Mouse (Mus musculus) liver, postnatal 0 days (tissue): Measurements from ENCODE around the gene Gm49369. TPM values are rescaled to one million over a fixed set of nuclear protein-coding genes. Genes with fewer than 3 reads are reported as not detected.
"Not testable (repeated sequence)": the region's sequence is repeated elsewhere in the genome, so short reads cannot be mapped to it uniquely, and the experiment has no call there.

Source experiments
- ATAC-seq: fragments of 200-750 bp; cut with Nextera tagmentation; 2 replicates; pipeline ENCODE4 v1.8.0; 2017; ENCODE audit warnings: mild to moderate bottlenecking, moderate library complexity
- DNase-seq: peaks from one replicate; pipeline ENCODE4 v3.0.0-alpha.2; 2016
- H3K27ac ChIP-seq: fragments of 300-500 bp; sonication (generic); 2 replicates; pipeline ENCODE4 v1.5.1; 2014; ENCODE audit warnings: antibody characterized with exemption, moderate library complexity, mild to moderate bottlenecking, low read depth
- H3K27me3 ChIP-seq: fragments of 300-500 bp; sonication (generic); 2 replicates; pipeline ENCODE4 v1.6.1; 2014; ENCODE audit warnings: low read length, control low read depth, mixed read lengths; ENCODE audit not compliant: insufficient read depth
- H3K36me3 ChIP-seq: fragments of 300-500 bp; sonication (generic); replicated peaks from 2 replicates; pipeline ENCODE4 v1.6.1; 2014; ENCODE audit warnings: mild to moderate bottlenecking, control low read depth, low read length, moderate library complexity, mixed read lengths; ENCODE audit not compliant: insufficient read depth
- H3K4me1 ChIP-seq: fragments of 300-500 bp; sonication (generic); 2 replicates; pipeline ENCODE4 v1.6.1; 2014; ENCODE audit warnings: antibody characterized with exemption, mild to moderate bottlenecking, control low read depth; ENCODE audit not compliant: insufficient read depth
- H3K4me2 ChIP-seq: fragments of 300-500 bp; sonication (generic); 2 replicates; pipeline ENCODE4 v1.6.1; 2014; ENCODE audit warnings: low read depth, mild to moderate bottlenecking, low read length, moderate library complexity, mixed read lengths
- H3K4me3 ChIP-seq: fragments of 300-500 bp; sonication (generic); 2 replicates; pipeline ENCODE4 v1.5.1; 2014; ENCODE audit warnings: low read depth, low read length
- H3K9ac ChIP-seq: fragments of 300-500 bp; sonication (generic); replicated peaks from 2 replicates; pipeline ENCODE4 v1.6.1; 2014; ENCODE audit warnings: mild to moderate bottlenecking, moderate library complexity
- H3K9me3 ChIP-seq: fragments of 300-500 bp; sonication (generic); 2 replicates; pipeline ENCODE4 v1.6.1; 2016; ENCODE audit warnings: mild to moderate bottlenecking, control low read depth, low read length, mixed read lengths
- CTCF ChIP-seq: sonication (generic); IDR thresholded peaks from 2 replicates; pipeline ENCODE4 v1.5.1; 2016; ENCODE audit warnings: antibody characterized with exemption, low read depth
- EP300 ChIP-seq: IDR thresholded peaks from 2 replicates; pipeline ENCODE4 v1.6.1; 2016; ENCODE audit warnings: antibody characterized with exemption, low read depth, mild to moderate bottlenecking
- WGBS: fragments of 180-500 bp; shearing (Covaris S2); extraction: QIAGEN DNeasy Blood & Tissue Kit; methylation state at CpG from one replicate; pipeline ENCODE4 v1.1.7; 2014; ENCODE audit not compliant: insufficient replicate concordance; 5-methylcytosine and 5-hydroxymethylcytosine counted together
- polyA plus RNA-seq: library from polyadenylated mRNA; unstranded; fragments of >200 nt; fragmentation: Nextera tagmentation; extraction: Ambion mirVana; gene quantifications from 2 replicates; pipeline ENCODE4 v1.2.1, GENCODE M21; 2015

The Gm49369 gene
- polyA plus RNA-seq, 1 experiment from 2014 or later: not detected

DNA sequence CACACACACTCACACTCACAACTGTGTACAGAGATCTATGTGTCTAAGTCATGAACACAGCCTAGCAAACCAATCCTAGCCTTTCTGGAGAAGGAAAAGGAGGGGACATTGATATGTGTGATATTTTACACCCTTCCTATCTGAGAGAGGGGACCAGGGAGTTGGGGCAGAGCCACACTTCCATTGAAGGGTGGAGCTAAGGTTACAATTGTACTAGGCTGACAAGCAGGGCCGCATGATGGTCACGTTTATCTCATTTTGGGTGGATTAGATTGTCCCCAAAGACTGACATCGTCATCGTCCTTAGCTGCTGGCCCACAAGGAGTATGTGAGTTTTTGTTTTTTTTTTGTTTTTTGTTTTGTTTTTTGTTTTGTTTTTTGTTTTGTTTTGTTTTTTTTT is 51.2 kb downstream of the Gm49369 start:
- DNase-seq (no peak), ATAC-seq (no peak)
- H3K36me3 ChIP-seq: no peaks in the 10 kb centered on the region
- TF ChIP-seq EP300 (no peak), CTCF (no peak)
- H3K27ac ChIP-seq: no peak overlapping the region
- 39% methylated on average over 4 of the region's 4 CpGs for WGBS
- H3K27me3 ChIP-seq: no peaks in the 10 kb centered on the region
- H3K4me1 ChIP-seq: peaks cover 7% of the 10 kb centered on the region
- H3K4me3 ChIP-seq: no peak overlapping the region
- H3K9ac ChIP-seq: no peak overlapping the region
- no peak overlapping the region for H3K4me2 ChIP-seq
- no peaks in the 10 kb centered on the region for H3K9me3 ChIP-seq

DNA sequence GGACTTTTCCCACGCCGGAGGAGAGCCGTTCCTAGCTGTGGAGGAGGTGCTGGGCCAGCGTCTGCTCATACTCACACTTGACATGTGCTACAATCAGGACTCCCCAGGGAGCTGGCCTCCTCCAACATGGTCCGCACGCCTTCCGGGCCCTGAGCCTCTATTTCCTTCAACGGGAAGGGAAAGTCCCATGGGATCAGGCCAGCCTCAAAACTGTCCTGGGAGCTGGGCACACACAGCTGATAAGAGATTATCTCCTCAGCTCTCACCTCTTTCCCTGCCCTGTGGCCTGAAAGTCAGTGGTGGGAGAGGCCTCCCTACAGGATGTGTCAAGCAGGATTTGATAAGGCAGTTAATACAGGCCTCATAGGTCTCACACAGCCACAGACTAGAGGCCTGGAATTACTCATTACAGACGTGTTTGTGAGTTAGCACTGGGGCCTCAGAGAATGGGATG is 52.2 kb downstream of the Gm49369 start:
- TF ChIP-seq CTCF: no peak
- peak; percentile 37; the same call in 1 of the 2 replicates for TF ChIP-seq EP300
- H3K4me1 ChIP-seq: peaks cover 7% of the 10 kb centered on the region
- H3K9me3 ChIP-seq: no peaks in the 10 kb centered on the region
- no peak overlapping the region for H3K4me2 ChIP-seq
- no peak overlapping the region for H3K27ac ChIP-seq
- H3K9ac ChIP-seq: no peak overlapping the region
- DNase-seq (no peak), ATAC-seq (peak; percentile 52)
- H3K27me3 ChIP-seq: no peaks in the 10 kb centered on the region
- no peak overlapping the region for H3K4me3 ChIP-seq
- H3K36me3 ChIP-seq: no peaks in the 10 kb centered on the region
- WGBS: 64% methylated on average over 9 of the region's 9 CpGs

DNA sequence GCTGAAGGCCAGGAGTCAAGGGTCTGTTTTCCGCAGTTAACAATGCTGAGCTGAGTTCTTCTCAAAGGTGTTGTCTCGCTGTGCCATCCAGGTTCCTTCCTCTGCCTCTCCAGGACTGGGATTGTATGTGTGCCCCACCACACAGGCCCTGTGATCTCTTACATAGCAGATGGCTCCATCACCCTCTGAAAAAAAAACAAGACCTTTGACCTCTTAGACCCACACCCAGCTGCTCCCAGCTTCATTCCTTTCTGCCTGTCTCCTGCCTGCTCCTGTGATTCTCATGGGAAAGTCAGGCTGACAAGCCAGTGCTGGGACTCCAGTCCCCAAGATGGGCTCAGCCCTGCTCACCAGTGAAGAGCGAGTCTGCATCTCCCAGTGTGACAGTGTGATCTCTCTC is 54.0 kb downstream of the Gm49369 start:
- Histone ChIP-seq H3K36me3 (no peaks in the 10 kb centered on the region), H3K9me3 (no peaks in the 10 kb centered on the region), H3K4me2 (no peak overlapping the region), H3K27ac (no peak overlapping the region), H3K4me1 (peaks cover 7% of the 10 kb centered on the region), H3K9ac (no peak overlapping the region), H3K27me3 (no peaks in the 10 kb centered on the region), H3K4me3 (no peak overlapping the region)
- DNase-seq (no peak), ATAC-seq (no peak)
- WGBS: 64% methylated on average over 3 of the region's 3 CpGs
- no peak for TF ChIP-seq EP300
- no peak for TF ChIP-seq CTCF

DNA sequence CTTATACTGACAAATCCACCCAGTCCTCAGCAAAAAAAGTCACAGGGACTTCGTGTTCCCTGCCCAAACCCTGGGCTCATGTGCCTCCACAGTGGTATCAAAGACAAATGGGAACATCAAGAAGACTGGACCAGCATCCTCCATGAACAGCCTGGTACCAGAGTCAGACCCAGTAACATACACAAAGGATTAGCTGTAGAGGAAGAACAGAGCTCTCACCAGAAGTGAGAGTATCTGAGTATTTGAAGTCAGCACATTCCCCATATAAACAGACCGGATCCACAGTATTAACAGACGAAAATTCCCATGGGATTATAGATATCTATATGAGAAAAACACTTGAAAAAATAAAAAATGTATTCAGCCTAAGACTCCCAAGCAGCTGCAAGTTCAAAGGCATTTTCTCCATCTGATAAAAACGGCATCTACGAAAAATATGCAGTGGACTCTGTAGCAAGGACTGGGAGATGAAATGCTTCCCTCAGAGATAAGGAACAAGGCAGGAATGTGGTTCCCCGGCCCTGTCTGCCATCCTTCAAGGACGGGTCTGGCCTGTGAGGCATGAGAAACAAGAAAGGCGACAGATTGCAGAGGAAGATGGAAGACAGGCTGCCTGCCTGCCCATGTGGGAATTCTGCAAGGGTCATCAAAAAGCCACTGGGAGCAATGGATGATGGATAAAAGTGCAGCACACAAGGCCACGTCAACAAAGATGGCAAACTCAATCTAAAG is 55.6 kb downstream of the Gm49369 start:
- H3K4me3 ChIP-seq: no peak overlapping the region
- no peaks in the 10 kb centered on the region for H3K27me3 ChIP-seq
- TF ChIP-seq EP300: no peak
- TF ChIP-seq CTCF: no peak
- H3K9me3 ChIP-seq: no peaks in the 10 kb centered on the region
- 46% methylated on average over 9 of the region's 9 CpGs for WGBS
- no peak overlapping the region for H3K27ac ChIP-seq
- ATAC-seq: no peak
- no peak overlapping the region for H3K4me2 ChIP-seq
- H3K4me1 ChIP-seq: peaks cover 7% of the 10 kb centered on the region
- no peak for DNase-seq
- H3K9ac ChIP-seq: no peak overlapping the region
- no peaks in the 10 kb centered on the region for H3K36me3 ChIP-seq

DNA sequence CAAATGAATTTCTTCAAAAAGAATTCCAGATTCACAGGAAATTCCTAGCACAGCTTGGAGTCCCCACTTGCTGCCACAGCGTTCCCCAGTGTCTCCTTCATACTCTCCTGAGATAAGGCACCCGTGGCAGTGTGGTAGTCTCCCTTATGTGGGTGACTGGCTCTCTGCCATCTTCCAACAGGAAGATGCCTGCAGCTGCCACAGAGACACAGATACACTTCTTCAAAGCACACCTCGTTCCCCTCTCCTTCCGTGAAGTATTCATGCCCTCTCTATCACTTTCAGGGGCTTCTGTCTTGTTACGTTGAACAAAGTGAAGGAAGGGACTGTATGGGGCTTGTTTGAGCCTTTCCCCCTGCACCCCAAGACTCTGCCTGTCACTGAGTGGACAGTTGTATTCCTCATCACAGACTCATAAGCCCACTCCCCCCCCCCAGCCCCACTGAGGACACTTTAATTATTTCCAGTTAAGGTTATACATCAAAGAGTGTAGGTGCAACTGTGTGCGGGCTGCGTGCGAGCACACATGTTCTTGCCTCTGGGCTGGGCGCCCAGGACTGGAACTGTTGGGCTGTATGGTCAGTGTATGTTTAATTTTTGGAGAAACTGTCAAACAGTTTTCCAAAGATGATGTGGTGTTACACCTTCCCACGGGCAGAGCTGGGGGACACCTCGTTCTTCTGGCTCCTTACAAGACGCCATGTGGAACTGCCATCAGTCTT is 58.9 kb downstream of the Gm49369 start:
- no peaks in the 10 kb centered on the region for H3K4me1 ChIP-seq
- H3K27me3 ChIP-seq: no peaks in the 10 kb centered on the region
- TF ChIP-seq CTCF: no peak
- no peak for TF ChIP-seq EP300
- 74% methylated on average over 12 of the region's 12 CpGs for WGBS
- H3K4me3 ChIP-seq: no peak overlapping the region
- DNase-seq (no peak), ATAC-seq (no peak)
- H3K4me2 ChIP-seq: no peak overlapping the region
- H3K36me3 ChIP-seq: no peaks in the 10 kb centered on the region
- no peaks in the 10 kb centered on the region for H3K9me3 ChIP-seq
- no peak overlapping the region for H3K27ac ChIP-seq
- H3K9ac ChIP-seq: no peak overlapping the region

DNA sequence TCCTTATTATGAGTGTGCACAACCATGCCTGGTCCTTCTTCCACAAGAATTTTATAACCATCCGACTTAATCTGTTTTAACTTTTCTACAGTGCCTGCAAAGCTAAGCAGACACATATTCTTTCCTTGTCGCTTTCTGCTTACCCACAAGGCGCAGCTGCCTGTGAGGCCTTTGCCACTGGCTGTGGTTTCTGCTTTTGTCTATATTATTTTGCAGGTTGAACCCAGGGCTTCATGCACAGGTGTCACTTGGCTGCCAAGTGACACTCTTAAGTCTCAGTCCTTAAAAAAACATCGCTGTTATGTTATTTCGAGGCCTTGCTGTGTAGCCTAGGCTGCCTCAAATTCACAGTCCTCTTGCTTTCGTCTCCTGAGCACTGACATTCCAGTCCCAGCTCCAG is 59.8 kb downstream of the Gm49369 start:
- DNase-seq (no peak), ATAC-seq (no peak)
- TF ChIP-seq CTCF (no peak), EP300 (no peak)
- H3K4me2 ChIP-seq: no peak overlapping the region
- H3K4me3 ChIP-seq: no peak overlapping the region
- H3K9me3 ChIP-seq: no peaks in the 10 kb centered on the region
- H3K4me1 ChIP-seq: no peaks in the 10 kb centered on the region
- H3K36me3 ChIP-seq: no peaks in the 10 kb centered on the region
- no peak overlapping the region for H3K9ac ChIP-seq
- no peaks in the 10 kb centered on the region for H3K27me3 ChIP-seq
- H3K27ac ChIP-seq: no peak overlapping the region
- WGBS: 82% methylated on average over 6 of the region's 6 CpGs

DNA sequence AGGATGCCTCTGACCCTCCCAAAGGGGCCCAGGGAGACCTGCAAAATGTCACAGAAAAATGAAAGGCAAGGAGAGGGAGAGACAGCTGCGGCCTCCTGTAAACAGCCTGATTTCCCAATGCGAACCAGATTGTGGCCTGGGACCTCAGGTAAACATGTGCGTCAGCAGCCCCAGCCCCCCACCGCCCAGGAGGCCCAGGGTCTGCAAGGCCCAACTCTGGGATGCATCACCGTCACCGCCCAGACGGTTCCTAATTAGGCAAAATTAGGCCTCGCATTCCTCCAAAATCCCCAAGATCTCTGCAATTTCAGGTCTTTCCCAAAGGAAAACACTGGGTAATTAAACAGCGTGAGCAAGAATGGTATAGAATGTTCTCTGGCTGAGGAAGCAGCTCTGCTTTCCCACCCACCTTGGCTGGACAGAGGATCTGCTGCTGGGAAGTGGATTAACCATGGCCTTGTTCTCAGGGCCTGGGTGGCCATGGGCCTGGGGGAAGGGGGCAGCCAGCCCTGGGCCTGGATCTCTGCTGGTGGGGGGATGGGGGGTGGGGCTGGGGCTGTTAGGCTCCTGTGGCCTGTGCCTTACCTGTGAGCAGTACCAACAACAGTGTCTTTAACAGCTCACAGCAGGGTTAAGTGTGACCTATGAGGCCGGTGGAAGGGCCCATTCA is 60.7 kb downstream of the Gm49369 start:
- not testable (repeated sequence) for H3K36me3 ChIP-seq, H3K4me3 ChIP-seq, H3K9me3 ChIP-seq, DNase-seq, H3K9ac ChIP-seq, H3K4me2 ChIP-seq, H3K27ac ChIP-seq, ATAC-seq, H3K4me1 ChIP-seq, H3K27me3 ChIP-seq
- 89% methylated on average over 3 of the region's 10 CpGs for WGBS
